Mouse (Mus musculus) lung, embryonic 14.5 days (tissue): ENCODE data around the gene A330070K13Rik. TPM values are rescaled to one million over a fixed set of nuclear protein-coding genes. Genes with fewer than 3 reads are reported as not detected.

Source experiments
- ATAC-seq: fragments of 200-750 bp; cut with Nextera tagmentation; 2 replicates; pipeline ENCODE4 v1.8.0; 2017; ENCODE audit warnings: mild to moderate bottlenecking, moderate TSS enrichment, moderate library complexity; ENCODE audit not compliant: insufficient read depth
- DNase-seq: peaks from one replicate; pipeline ENCODE4 v3.0.0-alpha.2; 2015
- H3K27ac ChIP-seq: fragments of 300-500 bp; sonication (generic); 2 replicates; pipeline ENCODE4 v1.5.1; 2014; ENCODE audit warnings: low read depth, mild to moderate bottlenecking, moderate library complexity
- H3K27me3 ChIP-seq: fragments of 300-500 bp; sonication (generic); 2 replicates; pipeline ENCODE4 v1.6.1; 2014; ENCODE audit warnings: low read length, control low read depth; ENCODE audit not compliant: insufficient read depth
- H3K36me3 ChIP-seq: fragments of 300-500 bp; sonication (generic); 2 replicates; pipeline ENCODE4 v1.6.1; 2014; ENCODE audit warnings: control low read depth; ENCODE audit not compliant: insufficient read depth
- H3K4me1 ChIP-seq: fragments of 300-500 bp; sonication (generic); 2 replicates; pipeline ENCODE4 v1.6.1; 2014; ENCODE audit warnings: antibody characterized with exemption, control low read depth; ENCODE audit not compliant: insufficient read depth
- H3K4me2 ChIP-seq: fragments of 300-500 bp; sonication (generic); 2 replicates; pipeline ENCODE4 v1.6.1; 2014; ENCODE audit warnings: mild to moderate bottlenecking
- H3K4me3 ChIP-seq: fragments of 300-500 bp; sonication (generic); 2 replicates; pipeline ENCODE4 v1.5.1; 2014; ENCODE audit warnings: low read depth, low read length
- H3K9ac ChIP-seq: fragments of 300-500 bp; sonication (generic); 2 replicates; pipeline ENCODE4 v1.6.1; 2014
- H3K9me3 ChIP-seq: fragments of 300-500 bp; sonication (generic); 2 replicates; pipeline ENCODE4 v1.6.1; 2016; ENCODE audit warnings: low read depth, low read length, control low read depth
- CTCF ChIP-seq: IDR thresholded peaks from 2 replicates; pipeline ENCODE4 v1.5.1; 2016; ENCODE audit warnings: antibody characterized with exemption, low read depth
- WGBS: fragments of 180-500 bp; shearing (Covaris S2); extraction: QIAGEN DNeasy Blood & Tissue Kit; methylation state at CpG from one replicate; pipeline ENCODE4 v1.1.7; 2014; 5-methylcytosine and 5-hydroxymethylcytosine counted together
- polyA plus RNA-seq: library from polyadenylated mRNA; unstranded; fragments of >200 nt; fragmentation: Nextera tagmentation; extraction: Ambion mirVana; gene quantifications from 2 replicates; pipeline ENCODE4 v1.2.1, GENCODE M21; 2014

A330070K13Rik gene
- polyA plus RNA-seq, 1 experiment from 2014 or later = not detected

GRCm38 (mm10) chr5:130330801-130331200, 53.6 kb downstream of the A330070K13Rik start:
- H3K9ac ChIP-seq = no peak overlapping the region
- 80% methylated on average over 4 of the region's 4 CpGs for WGBS
- H3K4me2 ChIP-seq = no peak overlapping the region
- no peaks in the 10 kb centered on the region for H3K9me3 ChIP-seq
- TF ChIP-seq CTCF = no peak
- 0 out of 2 replicates have a peak, but pooled peaks cover 8% of the 10 kb centered on the region for H3K4me1 ChIP-seq
- DNase-seq = no peak
- H3K27ac ChIP-seq = no peak overlapping the region
- H3K36me3 ChIP-seq = peaks cover 23% of the 10 kb centered on the region
- no peak for ATAC-seq
- H3K4me3 ChIP-seq = no peak overlapping the region
- no peaks in the 10 kb centered on the region for H3K27me3 ChIP-seq

- no peak for TF ChIP-seq CTCF
- peaks cover 21% of the 10 kb centered on the region for H3K36me3 ChIP-seq
- no peak overlapping the region for H3K4me2 ChIP-seq
- H3K4me1 ChIP-seq = 0 out of 2 replicates have a peak, but pooled peaks cover 8% of the 10 kb centered on the region
- H3K9me3 ChIP-seq = no peaks in the 10 kb centered on the region
- DNase-seq (no peak), ATAC-seq (no peak)
- no peak overlapping the region for H3K4me3 ChIP-seq
- 47% methylated on average over 2 of the region's 2 CpGs for WGBS
- H3K27ac ChIP-seq = no peak overlapping the region
- H3K9ac ChIP-seq = no peak overlapping the region
- no peaks in the 10 kb centered on the region for H3K27me3 ChIP-seq
Measured at GRCm38 (mm10) chr5:130329889-130330288, 54.5 kb downstream of the A330070K13Rik start.

Other genes with a start within 250 kb of the A330070K13Rik start
- gene Kctd7, start 239.8 kb downstream of the A330070K13Rik start, polyA plus RNA-seq = 6.1 and 7.4 TPM in 2 replicates
- gene Rabgef1, start 212.8 kb downstream of the A330070K13Rik start, polyA plus RNA-seq = 23.9 and 25.1 TPM in 2 replicates
- 42.4 and 46.6 TPM in 2 replicates for gene Tmem248, start 167.6 kb downstream of the A330070K13Rik start, polyA plus RNA-seq
- 50.7 and 51.4 TPM in 2 replicates for gene Sbds, start 129.1 kb downstream of the A330070K13Rik start, polyA plus RNA-seq
- gene Tyw1, start 129.0 kb downstream of the A330070K13Rik start, polyA plus RNA-seq = 25.2 and 27.5 TPM in 2 replicates
- 0.05 and 0.08 TPM in 2 replicates for gene Caln1, start 15.2 kb downstream of the A330070K13Rik start, polyA plus RNA-seq